In the genomic region with DNA sequence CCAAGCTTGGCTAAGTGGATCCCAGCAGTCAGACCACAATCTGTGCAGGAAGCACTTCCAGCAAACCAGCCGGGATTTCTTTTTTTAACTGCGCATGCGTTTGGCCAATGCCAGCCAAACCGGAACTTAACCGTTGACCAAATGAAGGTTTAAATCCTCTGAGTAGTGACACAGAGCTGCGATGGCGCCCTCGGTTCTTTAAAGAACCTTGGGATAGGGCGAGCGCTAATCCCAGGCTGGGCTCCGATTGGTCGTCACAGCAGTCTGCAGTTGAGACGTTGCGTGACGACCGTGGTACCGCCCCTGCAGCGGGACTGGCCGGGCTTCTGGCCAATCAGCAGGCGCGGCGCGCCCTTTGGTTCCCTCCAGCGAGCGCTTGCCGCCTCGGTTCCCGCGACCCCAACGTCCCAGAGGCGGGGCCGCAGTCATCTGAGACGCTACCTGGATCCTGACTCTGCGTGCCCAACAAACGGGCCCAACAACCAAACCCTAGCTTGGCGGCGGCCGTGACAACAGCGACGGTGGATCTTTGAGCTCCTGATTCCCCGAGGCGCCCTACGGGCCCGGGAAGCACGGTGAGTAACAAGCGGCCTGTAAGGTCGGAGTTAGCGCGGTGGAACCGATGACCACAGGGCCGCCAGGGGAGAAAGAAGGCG, we compare ENCODE assay signal across 8 mouse cellular contexts. TPM values are rescaled to one million over a fixed set of nuclear protein-coding genes. Genes with fewer than 3 reads are reported as not detected.
DNase-seq lines count a peak whose midpoint lies in the region; ATAC-seq and TF ChIP-seq lines count a peak whose summit lies in the region.

Stil (plus strand) TSS at position 387 of the 656 bp plus-strand sequence.

- H3K27me3 ChIP-seq in kidney, embryonic 14.5 days (ENCODE audit: control insufficient read depth, insufficient read depth, low read length): no peaks in the 10 kb centered on the region
- no peaks in the 10 kb centered on the region for H3K27me3 ChIP-seq in limb, embryonic 15.5 days

- peak within 1 kb of the TSS; percentile 89 for H3K27ac ChIP-seq in bone marrow macrophage, adult 2 months (ENCODE audit: insufficient read depth, low read depth, low read length)
- peak within 1 kb of the TSS; percentile 77 for H3K27ac ChIP-seq in embryonic fibroblast, embryonic 13.5 days (ENCODE audit: insufficient read depth, low read length)
- H3K27ac ChIP-seq in kidney, embryonic 14.5 days (ENCODE audit: low read depth, low read length): peak within 1 kb of the TSS; percentile 84
- H3K27ac ChIP-seq in limb, embryonic 15.5 days: peak within 1 kb of the TSS; percentile 94

- H3K4me2 ChIP-seq in kidney, embryonic 14.5 days (replicated peaks; ENCODE audit: low read depth, low read length): peak within 1 kb of the TSS; percentile 58
- peak within 1 kb of the TSS; percentile 81 for H3K4me2 ChIP-seq in limb, embryonic 15.5 days

- no peak for TF ChIP-seq CTCF in bone marrow macrophage, adult 2 months (IDR thresholded peaks at IDR 0.05; ENCODE audit: low read depth, low read length)
- TF ChIP-seq CTCF in embryonic fibroblast, embryonic 13.5 days (IDR thresholded peaks at IDR 0.05; ENCODE audit: borderline replicate concordance, insufficient read depth, low read length): no peak

- H3K4me1 ChIP-seq in bone marrow macrophage, adult 2 months (ENCODE audit: control insufficient read depth, insufficient read depth, low read length): peaks cover 17% of the 10 kb centered on the region
- H3K4me1 ChIP-seq in embryonic fibroblast, embryonic 13.5 days (ENCODE audit: control insufficient read depth, insufficient read depth, low read length): peaks cover 4% of the 10 kb centered on the region; the same call in 1 of the 2 replicates
- peaks cover 13% of the 10 kb centered on the region for H3K4me1 ChIP-seq in kidney, embryonic 14.5 days (ENCODE audit: control insufficient read depth, insufficient read depth, low read length)
- H3K4me1 ChIP-seq in limb, embryonic 15.5 days: peaks cover 15% of the 10 kb centered on the region

- TF ChIP-seq POLR2A in bone marrow macrophage, adult 2 months (IDR thresholded peaks at IDR 0.05; ENCODE audit: borderline replicate concordance, low read depth, low read length): no peak
- peak; percentile 96 for TF ChIP-seq POLR2A in embryonic fibroblast, embryonic 13.5 days (IDR thresholded peaks at IDR 0.05; ENCODE audit: low read depth, low read length)

- H3K9ac ChIP-seq in kidney, embryonic 14.5 days (ENCODE audit: low read depth, low read length): peak within 1 kb of the TSS; percentile 72
- H3K9ac ChIP-seq in limb, embryonic 15.5 days: peak within 1 kb of the TSS; percentile 58

- ATAC-seq in kidney, embryonic 14.5 days (ENCODE audit: low FRiP score, low TSS enrichment): peak; percentile 100
- ATAC-seq in limb, embryonic 15.5 days (ENCODE audit: insufficient number of reproducible peaks, low FRiP score, low TSS enrichment, low read depth): peak; percentile 100

- WGBS in kidney, embryonic 14.5 days: under 1% methylated on average over 52 of the region's 52 CpGs
- WGBS in limb, embryonic 15.5 days: under 1% methylated on average over 52 of the region's 52 CpGs

- no peaks in the 10 kb centered on the region; the same call in 1 of the 2 replicates for H3K9me3 ChIP-seq in kidney, embryonic 14.5 days (ENCODE audit: control insufficient read depth, low read length)
- no peaks in the 10 kb centered on the region for H3K9me3 ChIP-seq in limb, embryonic 15.5 days

- DNase-seq in A20 (ENCODE audit: low read depth, low spot score): peak; percentile 98
- peak; percentile 95 to 98 for DNase-seq in heart, adult 9 months (ENCODE audit: low spot score in 2 of 2)
- DNase-seq in monocyte, adult 2 months (ENCODE audit: low read depth in 1 of 2, low spot score in 2 of 2): peak; percentile 90 to 94
- peak; percentile 95 to 96 for DNase-seq in spleen, postnatal 36 days (ENCODE audit: low spot score in 2 of 2)

- peaks cover 7% of the 10 kb centered on the region; the same call in 1 of the 2 replicates for H3K36me3 ChIP-seq in kidney, embryonic 14.5 days (ENCODE audit: control insufficient read depth, insufficient read depth, low read length)
- H3K36me3 ChIP-seq in limb, embryonic 15.5 days: peaks cover 13% of the 10 kb centered on the region

- H3K4me3 ChIP-seq in bone marrow macrophage, adult 2 months (ENCODE audit: insufficient read depth, low read length): peak within 1 kb of the TSS; percentile 80
- peak within 1 kb of the TSS; percentile 87 for H3K4me3 ChIP-seq in embryonic fibroblast, embryonic 13.5 days (ENCODE audit: insufficient read depth, low read length)
- H3K4me3 ChIP-seq in kidney, embryonic 14.5 days (ENCODE audit: low read length): peak within 1 kb of the TSS; percentile 74
- peak within 1 kb of the TSS; percentile 68 for H3K4me3 ChIP-seq in limb, embryonic 15.5 days

RNA-seq across cellular contexts. Expression of gene Stil, which starts in this region (rescaled TPM):
- polyA plus RNA-seq in bone marrow macrophage, adult 2 months (2012; ENCODE audit: insufficient read depth, insufficient read length, missing spikeins): 8.1 and 9.5 TPM in 2 replicates
- 11.0 and 14.4 TPM in 2 replicates for polyA plus RNA-seq in embryonic fibroblast, embryonic 13.5 days (2011; ENCODE audit: insufficient read length, low read depth, missing spikeins)
- 11.0 and 19.9 TPM in 2 replicates for polyA plus RNA-seq in kidney, embryonic 14.5 days (2014; fragmentation: Nextera tagmentation; extraction: Ambion mirVana)
- 7.6 and 9.3 TPM in 2 replicates for polyA plus RNA-seq in limb, embryonic 15.5 days (2015; fragmentation: Nextera tagmentation; extraction: Ambion mirVana)

Comparison
In these comparisons a context has a peak if more than half of its experiments do, and no peak if none do; other contexts are left out.
1. Peak in every context shown above with its lines: DNase-seq, ATAC-seq, H3K4me3 ChIP-seq and H3K27ac ChIP-seq.